Mouse (Mus musculus) adrenal gland (tissue): Measurements from ENCODE around the gene Agpat3.

Experiments used
- intact Hi-C: fragments of 180-260 bp; cut with DNase I; formaldehyde crosslinking; loops from one replicate; pipeline ENCODE4 v1.15.1; 2025

Gene Agpat3

DNA sequence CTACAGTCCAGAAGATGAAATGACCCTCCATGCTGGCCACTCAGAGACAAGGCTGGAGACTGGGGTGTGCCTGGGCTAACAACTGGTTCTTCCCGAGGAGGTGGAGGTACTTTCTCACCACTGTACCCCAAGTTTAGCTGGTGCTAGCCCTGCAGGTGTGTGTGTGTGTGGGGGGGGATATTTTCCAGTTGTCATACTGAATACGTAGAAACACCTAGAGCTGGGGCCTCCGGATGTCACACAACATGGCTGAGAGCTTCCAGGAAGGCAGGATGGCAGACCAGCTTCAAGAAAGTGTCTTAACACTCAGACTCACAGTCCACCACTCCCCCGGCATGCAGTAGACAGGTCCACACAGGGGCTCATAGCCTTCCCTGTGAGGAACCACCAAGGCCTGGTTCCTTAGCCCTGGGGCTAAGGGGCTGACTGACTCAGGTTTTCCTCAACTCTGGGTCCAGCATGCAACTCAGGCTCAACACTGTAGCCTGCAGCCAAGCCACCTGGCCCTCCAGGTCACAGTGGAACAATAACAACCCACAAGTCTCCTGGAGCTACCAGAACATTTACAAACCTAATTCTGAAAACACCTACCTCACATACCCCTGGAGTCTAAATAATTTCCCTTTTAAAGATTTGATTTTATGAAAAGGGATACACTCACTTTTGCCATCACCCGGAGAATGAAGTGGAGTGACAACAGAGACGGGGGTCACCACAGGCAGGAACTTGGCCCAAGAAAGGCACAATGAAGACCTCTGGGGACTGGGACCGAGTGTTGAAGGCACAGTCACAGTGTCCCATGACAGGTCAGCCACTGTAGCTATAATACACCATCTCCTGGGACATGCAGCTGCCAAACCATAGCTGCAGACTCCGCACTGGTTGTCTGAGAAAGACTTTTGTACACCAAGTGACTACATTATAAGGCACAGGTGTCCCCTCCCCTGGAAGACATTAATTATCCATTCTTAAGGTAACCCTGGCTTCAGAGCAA, 53.3 kb downstream of the Agpat3 start:
- intact Hi-C loops: no loop called here

DNA sequence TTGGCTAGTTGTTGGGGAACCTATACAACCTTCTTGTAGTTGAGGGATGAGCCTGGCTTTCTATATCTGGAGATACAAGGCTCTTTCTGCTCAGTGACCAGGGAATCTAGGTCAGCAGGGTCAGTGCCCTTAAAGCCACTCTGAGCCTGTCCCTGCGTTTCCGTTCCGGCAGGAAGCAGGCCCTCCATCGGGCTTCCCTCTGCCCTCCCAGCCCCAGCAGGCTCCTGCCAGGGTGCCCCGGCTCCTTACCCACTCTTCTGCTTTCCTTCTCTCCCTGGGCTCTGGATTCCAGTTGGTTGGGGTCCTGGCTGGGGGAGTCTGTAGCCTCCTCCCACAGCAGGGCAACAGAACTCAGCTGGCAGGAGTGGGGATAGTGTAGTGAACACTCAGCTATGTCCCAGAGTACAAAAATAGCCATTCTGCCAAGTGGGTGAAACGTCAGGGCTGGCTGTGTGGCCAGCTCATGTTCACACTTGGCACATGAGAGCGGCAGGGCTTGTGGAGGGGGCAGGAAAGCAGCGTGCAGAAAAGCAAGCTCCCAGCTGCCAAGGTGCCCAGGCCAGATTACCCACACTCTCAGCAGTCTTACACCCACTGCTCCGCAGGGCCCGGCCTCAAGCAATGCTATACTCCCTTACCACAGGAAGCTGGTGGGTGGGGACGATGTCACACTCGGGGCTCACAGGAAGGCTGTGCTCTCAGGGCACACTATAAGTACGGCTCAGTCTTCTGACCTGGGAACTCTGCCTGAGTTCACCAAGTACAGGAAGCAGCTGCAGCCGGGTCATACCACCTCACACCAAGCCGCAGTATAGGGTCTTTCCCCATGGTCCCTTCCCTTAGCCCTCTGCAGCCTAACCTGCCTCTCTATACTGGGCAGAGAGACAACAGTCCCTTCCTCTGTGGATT, 54.5 kb downstream of the Agpat3 start:
- intact Hi-C loops: no loop called here

DNA sequence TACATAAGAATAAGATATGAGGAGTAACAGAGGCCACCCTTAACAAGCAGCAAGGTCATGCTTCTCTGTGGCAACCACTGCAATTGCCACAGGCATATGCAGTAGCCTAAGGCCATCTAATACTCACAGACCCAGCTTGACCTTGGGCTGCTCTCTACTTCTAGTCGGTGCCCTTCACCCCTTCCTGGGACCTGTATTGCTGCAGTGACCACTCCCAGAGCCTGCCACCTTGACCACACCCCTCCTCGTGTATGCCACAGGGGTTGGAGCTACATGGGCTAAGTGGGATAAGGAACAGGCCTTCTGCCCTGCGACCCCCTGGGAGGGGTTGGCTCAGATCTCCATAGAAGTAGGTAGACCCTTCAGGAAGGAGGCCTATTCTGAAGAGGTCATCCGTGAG, 55.3 kb downstream of the Agpat3 start:
- intact Hi-C loops: no loop called here

DNA sequence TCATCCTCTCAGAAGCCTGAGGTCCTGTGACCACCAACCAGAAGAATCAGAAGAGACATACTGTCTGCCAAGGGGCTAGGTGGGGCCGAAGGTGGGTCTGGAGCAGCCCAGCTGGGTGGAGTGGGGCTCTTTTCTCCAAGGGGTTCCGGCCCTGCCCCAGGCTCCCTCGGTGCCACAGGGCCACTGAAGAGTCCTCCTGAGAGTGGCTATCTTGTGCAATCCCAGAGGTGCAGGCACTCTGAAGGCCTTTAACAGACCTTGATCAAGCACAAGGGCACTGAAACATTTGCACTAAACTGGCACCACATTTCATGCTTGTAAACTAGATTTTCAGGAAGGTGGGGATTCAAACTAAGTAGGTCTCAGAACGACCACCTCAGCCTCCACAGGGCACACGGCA, 55.9 kb downstream of the Agpat3 start:
- intact Hi-C loops: no loop called here

DNA sequence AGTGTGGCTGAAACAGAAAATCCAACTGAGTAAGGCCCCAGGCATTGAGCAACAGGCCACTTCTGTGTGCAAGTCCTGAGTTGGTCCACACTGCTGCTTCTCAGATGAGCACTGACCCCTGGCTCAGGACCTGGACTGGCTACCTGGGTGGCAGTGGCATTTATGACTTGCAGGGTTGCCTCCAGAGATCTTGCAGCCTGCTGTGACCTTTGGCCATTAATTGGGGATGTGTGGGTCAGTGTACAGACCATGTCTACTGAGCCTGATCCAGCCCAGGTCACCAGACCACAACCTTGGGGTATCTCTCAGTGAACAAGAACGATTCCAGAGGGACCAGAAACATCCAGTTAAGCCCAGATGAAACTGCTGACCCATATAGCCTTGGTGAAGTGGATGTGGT, 58.7 kb downstream of the Agpat3 start:
- intact Hi-C loops: no loop called here

DNA sequence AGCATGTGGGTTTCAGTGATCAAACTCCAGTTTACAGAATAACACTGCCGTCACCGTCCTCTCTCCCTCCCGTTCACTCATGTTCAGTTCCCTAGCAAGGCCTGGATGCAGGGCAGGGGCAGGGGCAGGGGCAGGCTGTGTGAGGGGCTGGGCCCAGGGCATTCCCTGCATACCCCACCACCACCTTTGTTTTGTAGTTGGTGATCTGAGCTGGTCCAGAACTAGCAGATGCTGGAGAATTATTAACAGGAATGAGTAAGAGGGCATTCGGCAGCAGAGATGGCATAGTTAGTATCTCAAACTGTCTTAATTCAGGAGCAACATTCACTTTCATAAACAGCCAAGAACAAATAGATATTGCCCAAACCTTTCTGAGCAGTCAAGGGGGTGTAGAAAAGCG, 59.9 kb downstream of the Agpat3 start:
- intact Hi-C loops: no loop called here

DNA sequence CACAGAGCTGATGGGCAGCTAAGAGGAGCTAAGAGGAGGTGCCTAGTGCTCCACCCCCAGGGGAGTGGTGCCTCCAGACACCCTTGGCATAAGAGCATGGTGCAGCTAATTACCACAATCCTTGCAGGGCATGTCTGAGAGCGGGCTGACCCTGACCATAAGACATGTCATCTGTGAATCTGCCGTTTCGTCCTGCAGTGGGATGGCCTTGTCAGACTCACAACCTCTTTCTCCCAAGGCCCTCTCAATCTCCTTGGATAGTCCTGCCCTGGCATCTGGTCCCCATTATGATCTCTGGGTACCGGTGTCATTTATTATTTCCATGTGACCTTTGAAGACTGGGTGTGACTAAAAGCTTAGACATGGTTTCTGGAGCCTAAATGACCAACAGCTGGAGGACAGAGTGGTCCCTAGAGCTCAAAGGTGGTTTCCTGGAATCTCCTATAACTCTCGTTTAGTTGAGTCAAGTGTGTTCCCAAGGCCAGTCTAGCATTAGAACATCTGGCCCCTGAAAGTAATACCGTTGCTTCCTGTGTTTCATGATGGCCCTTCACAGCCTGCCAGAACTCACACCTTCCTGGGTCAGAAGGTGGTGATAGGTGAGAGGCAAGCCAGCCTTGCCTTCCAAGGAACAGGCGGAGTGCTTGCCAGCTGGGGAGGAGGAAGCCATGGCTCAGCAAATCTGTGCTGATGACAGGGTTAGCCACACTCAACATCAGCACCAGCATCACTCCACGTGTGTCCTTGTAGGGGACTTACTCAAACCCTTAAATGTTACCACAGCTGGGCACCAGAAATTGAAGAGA, 61.4 kb downstream of the Agpat3 start:
- intact Hi-C loops: no loop called here

DNA sequence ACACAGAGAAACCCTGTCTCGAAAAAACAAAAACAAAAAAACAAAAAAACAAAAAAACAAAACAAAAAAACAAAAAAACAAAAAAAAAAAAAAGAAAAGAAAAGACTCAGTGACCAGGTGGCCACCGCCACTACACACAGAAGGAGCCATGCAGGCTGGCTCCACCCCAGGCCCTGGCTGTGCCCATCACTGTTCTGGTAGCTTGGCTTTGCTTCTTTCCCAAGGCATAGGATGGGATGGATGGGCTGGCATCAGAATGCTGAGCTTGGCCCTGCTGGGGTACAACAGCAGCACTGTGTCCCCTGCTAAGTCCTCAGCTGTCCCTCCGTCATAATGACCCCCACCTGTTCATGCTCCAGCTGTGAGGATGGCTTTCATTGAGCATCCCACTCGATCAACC, 63.4 kb downstream of the Agpat3 start:
- intact Hi-C loops: no loop called here

DNA sequence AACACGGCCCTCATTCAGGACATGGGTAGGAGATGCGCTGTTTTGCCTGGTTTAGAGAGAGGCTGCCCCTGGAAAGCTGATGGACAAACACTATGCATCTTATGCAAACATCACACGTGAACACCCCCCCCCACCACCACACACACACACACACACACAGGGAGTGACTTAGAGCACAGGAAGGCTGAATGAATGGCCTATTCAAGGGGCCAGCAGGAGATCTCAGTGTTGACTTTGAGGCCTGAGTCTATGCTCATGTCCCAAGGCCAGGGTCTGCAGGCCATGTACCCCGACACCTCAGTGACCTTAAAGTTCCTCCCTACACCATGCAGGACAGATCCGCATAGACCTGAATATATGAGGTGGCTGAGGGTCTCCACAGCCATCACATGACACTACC, 64.2 kb downstream of the Agpat3 start:
- intact Hi-C loops: no loop called here

DNA sequence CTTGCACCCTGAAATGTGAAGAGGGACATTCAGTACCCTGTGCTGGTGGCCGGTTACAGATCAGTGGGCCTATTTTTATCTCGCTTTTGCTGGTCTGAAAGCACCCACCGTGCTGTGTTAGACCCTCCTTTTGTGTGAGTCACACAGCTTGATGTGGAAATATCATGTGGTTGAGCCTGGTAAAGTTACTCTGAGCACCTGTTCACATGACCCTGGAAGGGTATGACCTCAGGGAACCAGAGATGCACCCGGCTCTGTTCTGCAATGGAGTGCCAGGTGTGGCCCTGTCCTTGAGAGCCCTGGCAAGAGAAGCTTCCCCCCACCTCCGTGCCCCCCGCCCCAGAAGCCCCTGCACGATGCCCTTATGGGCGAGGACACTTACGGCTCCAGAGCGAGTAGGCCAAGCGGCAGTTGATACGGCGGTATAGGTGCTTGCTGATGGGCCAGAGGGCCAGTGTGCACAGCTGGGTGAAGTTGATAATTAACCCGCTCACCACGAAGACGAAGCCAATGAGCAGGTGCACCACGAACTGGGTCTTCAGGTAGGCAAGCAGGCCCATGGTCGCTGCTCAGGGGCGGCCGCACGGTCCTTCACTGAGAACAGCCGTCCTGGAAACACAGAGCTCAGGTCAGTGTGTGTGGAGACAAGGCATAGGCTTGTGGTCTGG, 64.7 kb downstream of the Agpat3 start:
- intact Hi-C loops: no loop called here

DNA sequence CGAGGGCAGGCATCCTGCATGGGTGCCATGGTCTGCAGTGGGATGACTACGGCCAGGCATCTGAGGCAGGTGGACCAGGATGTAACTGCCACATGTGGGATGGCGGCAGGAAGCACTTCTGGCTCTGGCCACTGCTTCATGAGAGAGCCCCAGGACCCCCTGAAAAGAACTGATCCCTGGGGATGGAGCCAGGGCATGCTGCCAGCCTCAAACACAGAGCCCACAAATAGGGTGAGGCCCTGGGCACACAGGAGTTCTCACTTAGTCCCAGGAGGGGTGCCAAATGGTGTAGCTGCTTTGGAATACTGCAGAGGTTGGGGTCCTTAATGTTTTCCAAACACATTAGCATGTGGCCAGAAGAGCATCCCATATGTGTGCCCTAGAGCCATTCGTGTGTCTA, 66.3 kb downstream of the Agpat3 start:
- intact Hi-C loops: no loop called here

DNA sequence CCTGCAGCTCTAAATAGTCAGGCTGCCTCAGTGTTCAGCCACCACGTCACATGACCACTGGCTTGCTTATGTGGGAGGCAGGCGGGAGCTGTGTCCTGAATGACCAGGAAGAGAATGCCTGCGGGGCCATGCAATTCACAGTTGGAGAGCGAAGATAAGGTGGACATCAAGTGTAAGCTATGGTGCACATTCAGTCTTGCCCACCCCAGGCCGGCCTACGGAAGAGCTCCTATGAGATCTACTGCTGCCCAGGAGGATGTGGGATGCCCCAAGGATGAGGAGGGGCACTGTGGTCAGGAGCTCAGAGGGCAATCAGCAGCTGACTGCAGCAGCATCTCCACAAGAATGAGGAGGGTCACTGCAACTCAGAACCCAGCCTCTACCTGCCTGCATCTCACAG, 66.9 kb downstream of the Agpat3 start:
- intact Hi-C loops: no loop called here

DNA sequence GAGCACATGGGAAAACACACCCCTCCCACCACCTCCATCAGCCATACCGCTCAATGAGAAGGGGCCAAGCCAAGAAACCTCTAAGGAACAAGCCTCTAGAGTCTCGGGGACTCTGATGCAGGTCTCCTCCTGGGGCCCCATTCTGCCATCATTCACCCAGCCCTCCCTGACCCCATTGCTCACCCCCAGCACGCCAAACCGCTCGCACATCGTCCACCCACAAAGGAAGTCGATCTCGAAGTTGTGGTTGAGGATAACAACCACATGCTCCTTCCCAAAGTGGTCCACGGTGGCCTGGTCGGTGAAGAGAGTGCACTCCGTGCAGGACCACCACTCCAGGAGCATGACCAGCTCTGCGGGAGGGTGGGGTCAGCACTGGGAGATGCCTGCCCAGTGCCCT, 67.5 kb downstream of the Agpat3 start:
- intact Hi-C loops: no loop called here

DNA sequence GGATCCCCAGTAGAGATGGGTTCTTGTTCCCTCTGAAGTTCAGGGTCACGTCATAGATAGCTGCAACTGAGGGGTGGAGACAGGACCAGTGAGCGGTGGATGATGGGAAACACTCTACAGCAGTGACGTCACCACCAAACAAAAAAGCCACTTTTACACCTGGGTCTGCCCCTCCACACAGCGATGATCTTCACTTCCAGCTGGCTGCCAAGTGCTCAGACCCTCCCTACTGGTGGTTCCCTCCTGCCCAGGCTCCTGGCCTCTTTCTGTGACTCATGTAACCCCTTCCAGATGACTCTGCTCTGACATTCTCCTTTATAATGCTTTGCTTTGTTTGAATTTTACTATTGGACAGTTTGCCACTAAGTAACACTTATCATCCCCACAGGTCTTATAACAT, 69.9 kb downstream of the Agpat3 start:
- intact Hi-C loops: no loop called here

DNA sequence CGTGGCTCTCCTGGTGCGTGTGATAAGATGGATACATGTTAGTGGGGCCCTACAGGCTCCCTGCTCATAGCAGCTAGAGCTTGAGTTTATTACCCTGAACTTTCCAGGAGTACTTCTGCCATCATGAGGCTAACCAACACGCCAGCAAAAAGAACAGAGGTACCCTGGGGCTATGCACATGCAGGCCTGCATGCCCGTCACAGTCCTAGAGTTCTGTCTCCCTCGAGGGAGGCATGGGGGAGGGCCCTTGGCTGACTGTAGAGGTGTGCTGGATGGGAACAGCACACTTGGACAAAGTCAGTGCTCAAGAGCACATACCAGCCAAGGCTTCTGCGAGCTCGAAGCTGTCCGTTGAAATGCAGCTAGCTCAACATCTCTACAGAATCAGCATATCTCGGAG, 71.8 kb downstream of the Agpat3 start:
- intact Hi-C loops: no loop called here

DNA sequence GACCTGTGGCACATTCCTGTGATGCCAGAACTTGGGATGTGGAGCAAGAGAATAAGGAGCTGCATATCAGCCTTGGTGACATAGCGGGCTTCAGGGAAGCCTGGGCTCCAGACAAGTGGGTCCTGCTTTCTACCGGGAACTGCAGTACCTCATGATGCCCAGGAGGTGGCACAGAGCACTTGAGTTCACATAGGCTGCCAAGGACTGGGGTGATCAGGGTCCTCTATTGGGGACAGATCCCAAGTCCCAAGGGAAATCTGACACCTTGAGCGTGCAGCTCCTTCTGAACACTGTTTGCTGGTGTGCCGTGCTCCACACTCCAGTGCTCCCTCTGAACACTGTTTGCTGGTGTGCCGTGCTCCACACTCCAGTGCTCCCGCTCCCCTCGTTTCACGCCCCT, 73.1 kb downstream of the Agpat3 start:
- intact Hi-C loops: loop anchor here (1.0 to 2.0 kb wide), 2 partner anchors 110 to 113 kb away; no protein-coding TSS in a partner anchor

DNA sequence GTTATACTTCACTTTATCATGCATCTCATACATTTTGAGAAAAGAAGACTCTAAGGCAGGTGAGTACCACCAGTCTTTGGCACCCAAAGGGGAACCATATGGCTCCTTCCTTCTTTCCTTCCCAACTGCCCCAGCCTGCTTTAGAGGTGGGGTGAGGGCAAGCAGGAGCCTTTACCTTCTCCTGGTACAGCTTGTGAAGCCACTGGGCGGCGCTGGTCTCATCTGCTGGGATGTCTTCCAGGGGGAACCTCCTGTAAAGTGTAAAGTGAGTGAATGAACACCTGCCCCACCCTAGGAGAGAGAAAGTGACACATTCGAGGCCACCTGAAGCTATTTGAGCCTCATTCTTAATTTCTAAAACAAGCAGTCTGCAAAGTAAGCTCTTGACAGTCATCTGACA, 74.5 kb downstream of the Agpat3 start:
- intact Hi-C loops: loop anchor here (2.0 kb wide), 1 partner anchor 111 kb away; no protein-coding TSS in a partner anchor

DNA sequence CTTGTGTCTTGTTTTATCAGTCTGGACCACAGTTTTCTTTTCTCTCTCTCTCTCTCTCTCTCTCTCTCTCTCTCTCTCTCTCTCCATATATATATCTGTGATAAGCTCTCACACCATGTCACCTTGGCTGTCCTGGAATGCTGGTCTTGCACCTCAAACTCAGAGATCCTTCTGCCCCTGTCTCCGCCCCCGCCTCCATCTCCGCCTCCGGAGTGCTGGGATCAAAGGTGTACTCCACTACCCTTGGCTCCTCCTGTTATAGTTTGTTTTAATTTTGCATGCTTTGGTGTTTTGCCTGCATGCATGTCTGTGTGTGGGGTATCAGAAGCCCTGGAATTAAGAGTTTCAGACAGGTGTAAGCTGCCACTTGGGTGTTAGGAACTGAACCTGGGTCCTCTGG, 76.0 kb downstream of the Agpat3 start:
- intact Hi-C loops: no loop called here

DNA sequence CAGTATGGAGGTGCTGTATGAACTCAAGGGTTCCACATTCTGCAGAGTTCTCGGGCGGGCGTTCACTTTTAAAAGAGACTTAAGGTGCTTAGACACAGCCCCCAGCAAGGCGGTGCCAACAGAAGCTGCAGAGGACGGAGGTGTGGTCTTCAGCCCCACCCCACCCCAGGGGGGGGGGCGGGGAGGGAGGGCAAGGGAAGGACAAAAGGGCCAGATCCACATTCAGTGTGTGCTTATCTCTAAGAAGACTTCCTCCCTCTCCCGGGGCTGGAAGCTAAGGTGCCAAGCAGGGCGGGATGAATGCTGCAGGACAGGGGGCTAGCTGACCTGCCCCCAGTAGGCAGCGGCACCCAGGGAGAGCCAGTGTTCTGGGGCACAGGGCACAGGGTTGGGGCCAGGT, 79.4 kb downstream of the Agpat3 start:
- intact Hi-C loops: no loop called here

DNA sequence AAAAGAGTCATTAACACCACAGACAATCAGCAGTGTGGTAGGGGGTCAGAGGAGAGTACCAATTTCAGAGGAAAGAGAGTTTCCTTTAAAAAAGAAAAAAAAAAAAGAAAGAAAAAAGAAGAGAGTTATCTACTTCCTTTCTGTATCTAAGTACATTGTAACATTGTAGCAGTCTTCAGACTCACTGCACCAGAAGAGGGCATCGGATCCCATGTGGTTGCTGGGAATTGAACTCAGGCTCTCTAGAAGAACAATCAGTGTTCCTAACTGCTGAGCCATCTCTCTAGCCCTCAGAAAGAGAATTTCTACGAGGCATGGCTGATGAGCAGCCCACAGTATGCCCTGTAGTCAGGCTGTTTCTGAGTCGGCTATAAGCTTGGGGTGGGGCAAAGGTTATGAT, 86.4 kb downstream of the Agpat3 start:
- intact Hi-C loops: no loop called here

DNA sequence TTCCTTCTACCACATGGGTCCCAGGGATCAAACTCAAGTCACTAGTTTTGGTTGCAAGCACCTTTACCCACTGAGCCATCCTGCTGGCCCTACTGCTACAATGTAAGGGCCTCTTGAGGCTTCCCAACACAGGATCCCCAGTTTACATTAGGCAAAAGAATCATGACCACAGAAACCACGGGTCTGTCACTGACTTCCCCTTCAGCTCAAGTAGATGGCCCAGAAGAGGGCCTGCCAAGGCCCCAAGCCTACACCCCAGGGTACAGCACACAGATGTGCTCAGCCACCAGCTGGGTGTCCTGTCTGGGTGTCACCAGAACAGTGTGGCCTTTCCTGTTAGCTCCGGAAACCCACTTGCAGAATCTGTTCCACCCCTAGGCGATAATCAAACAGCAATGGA, 87.6 kb downstream of the Agpat3 start:
- intact Hi-C loops: no loop called here
